Mouse (Mus musculus): ENCODE results near the gene Ptpn7. TPM values are rescaled to one million over a fixed set of nuclear protein-coding genes. Genes with fewer than 3 reads are reported as not detected.
"Not testable (repeated sequence)": the region's sequence is repeated elsewhere in the genome, so short reads cannot be mapped to it uniquely, and the experiment has no call there.

Gene Ptpn7
- total and polyA plus RNA-seq, 2 experiments from 2014 or later: 0.10 to 0.11 TPM

GRCm38 (mm10) chr1:135186427-135186826 is 53.9 kb downstream of the Ptpn7 start:
- 21% methylated on average over 8 of the region's 8 CpGs for WGBS
- no peak overlapping the region for H3K4me2 ChIP-seq (ENCODE audit: low read depth, low read length)
- no peak for TF ChIP-seq CTCF (IDR thresholded peaks at IDR 0.05; ENCODE audit: low read depth)
- peak; percentile 55; the same call in 1 of the 2 replicates for ATAC-seq
- H3K9ac ChIP-seq (replicated peaks; ENCODE audit: low read length): no peak overlapping the region
- no peaks in the 10 kb centered on the region for H3K9me3 ChIP-seq (ENCODE audit: low read length)
- H3K4me1 ChIP-seq (ENCODE audit: insufficient read depth, low read length): peaks cover 3% of the 10 kb centered on the region; the same call in 1 of the 2 replicates
- no peak overlapping the region for H3K27ac ChIP-seq
- H3K36me3 ChIP-seq (ENCODE audit: insufficient read depth, low read length): no peaks in the 10 kb centered on the region
- peak; percentile 20 for DNase-seq (ENCODE audit: low spot score)
- H3K4me3 ChIP-seq (ENCODE audit: low read length): no peak overlapping the region
- H3K27me3 ChIP-seq (ENCODE audit: insufficient read depth, low read length): no peaks in the 10 kb centered on the region

GRCm38 (mm10) chr1:135187016-135187415 is 54.5 kb downstream of the Ptpn7 start:
- not testable (repeated sequence) for H3K27ac ChIP-seq; H3K27me3 ChIP-seq (ENCODE audit: insufficient read depth, low read length); H3K4me2 ChIP-seq (ENCODE audit: low read depth, low read length); DNase-seq (ENCODE audit: low spot score); H3K4me3 ChIP-seq (ENCODE audit: low read length); H3K9ac ChIP-seq (replicated peaks; ENCODE audit: low read length); H3K9me3 ChIP-seq (ENCODE audit: low read length); H3K36me3 ChIP-seq (ENCODE audit: insufficient read depth, low read length); ATAC-seq; H3K4me1 ChIP-seq (ENCODE audit: insufficient read depth, low read length)
- 28% methylated on average over 2 of the region's 2 CpGs for WGBS

DNA sequence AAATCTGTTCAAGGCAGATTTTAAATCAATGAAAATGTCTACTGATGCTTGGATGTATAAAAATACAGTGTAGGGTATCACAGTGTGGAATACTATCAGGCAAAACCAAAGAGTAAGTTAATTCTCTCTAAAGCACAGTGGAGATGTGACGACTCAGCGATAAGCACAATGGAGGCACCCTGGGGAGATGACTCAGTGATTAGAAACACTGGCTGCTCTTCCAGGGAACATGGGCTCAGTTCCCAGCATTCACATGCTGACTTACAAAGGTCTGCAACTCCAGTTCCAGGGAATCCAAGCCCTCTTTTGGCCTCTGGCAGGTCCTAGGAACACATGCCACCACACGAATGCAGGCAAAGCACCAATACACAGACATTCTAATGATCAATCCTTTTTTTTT is 55.7 kb downstream of the Ptpn7 start:
- Histone ChIP-seq H3K9ac (replicated peaks; ENCODE audit: low read length) (no peak overlapping the region), H3K36me3 (ENCODE audit: insufficient read depth, low read length) (no peaks in the 10 kb centered on the region), H3K4me3 (ENCODE audit: low read length) (no peak overlapping the region), H3K9me3 (ENCODE audit: low read length) (no peaks in the 10 kb centered on the region), H3K27me3 (ENCODE audit: insufficient read depth, low read length) (no peaks in the 10 kb centered on the region), H3K4me2 (ENCODE audit: low read depth, low read length) (no peak overlapping the region), H3K27ac (no peak overlapping the region), H3K4me1 (ENCODE audit: insufficient read depth, low read length) (peaks cover 3% of the 10 kb centered on the region; the same call in 1 of the 2 replicates)
- 8% methylated on average over 3 of the region's 3 CpGs for WGBS
- DNase-seq (ENCODE audit: low spot score): peak; percentile 70
- no peak for TF ChIP-seq CTCF (IDR thresholded peaks at IDR 0.05; ENCODE audit: low read depth)
- ATAC-seq: no peak

- no peak for TF ChIP-seq CTCF (IDR thresholded peaks at IDR 0.05; ENCODE audit: low read depth)
- no peak overlapping the region for H3K27ac ChIP-seq
Measured at GRCm38 (mm10) chr1:135189186-135189585, 56.7 kb downstream of the Ptpn7 start.

GRCm38 (mm10) chr1:135194335-135194734 is 61.8 kb downstream of the Ptpn7 start:
- not testable (repeated sequence) for H3K9me3 ChIP-seq (ENCODE audit: low read length); H3K36me3 ChIP-seq (ENCODE audit: insufficient read depth, low read length); H3K27ac ChIP-seq; H3K4me2 ChIP-seq (ENCODE audit: low read depth, low read length); H3K4me1 ChIP-seq (ENCODE audit: insufficient read depth, low read length); DNase-seq (ENCODE audit: low spot score); H3K9ac ChIP-seq (replicated peaks; ENCODE audit: low read length); H3K27me3 ChIP-seq (ENCODE audit: insufficient read depth, low read length); H3K4me3 ChIP-seq (ENCODE audit: low read length); ATAC-seq
- 53% methylated on average over 5 of the region's 5 CpGs for WGBS

More at GRCm38 (mm10) chr1:135189186-135189585, 56.7 kb downstream of the Ptpn7 start:
- H3K9ac ChIP-seq (replicated peaks; ENCODE audit: low read length): no peak overlapping the region
- no peaks in the 10 kb centered on the region for H3K27me3 ChIP-seq (ENCODE audit: insufficient read depth, low read length)
- no peak overlapping the region for H3K4me2 ChIP-seq (ENCODE audit: low read depth, low read length)
- H3K4me1 ChIP-seq (ENCODE audit: insufficient read depth, low read length): peaks cover 3% of the 10 kb centered on the region; the same call in 1 of the 2 replicates
- H3K9me3 ChIP-seq (ENCODE audit: low read length): no peaks in the 10 kb centered on the region
- ATAC-seq (no peak), DNase-seq (ENCODE audit: low spot score) (no peak)
- no peak overlapping the region for H3K4me3 ChIP-seq (ENCODE audit: low read length)
- 88% methylated on average over 4 of the region's 4 CpGs for WGBS
- H3K36me3 ChIP-seq (ENCODE audit: insufficient read depth, low read length): no peaks in the 10 kb centered on the region

Other genes starting within 250 kb of the Ptpn7 start
- gene Ppp1r12b, start 176.8 kb upstream of the Ptpn7 start, total RNA-seq (2014; rRNA removed): 26.6 and 36.6 TPM in 2 replicates
- 12.5 and 12.9 TPM in 2 replicates for gene Ppp1r12b, start 176.8 kb upstream of the Ptpn7 start, polyA plus RNA-seq (2015; fragmentation: Nextera tagmentation; extraction: Ambion mirVana)
- gene Ube2t, start 170.1 kb upstream of the Ptpn7 start, total RNA-seq (2014; rRNA removed): 4.5 and 5.3 TPM in 2 replicates
- gene Ube2t, start 170.1 kb upstream of the Ptpn7 start, polyA plus RNA-seq (2015; fragmentation: Nextera tagmentation; extraction: Ambion mirVana): 9.7 and 10.2 TPM in 2 replicates
- gene Lgr6, start 27.4 kb upstream of the Ptpn7 start, total RNA-seq (2014; rRNA removed): 4.6 and 5.0 TPM in 2 replicates
- gene Lgr6, start 27.4 kb upstream of the Ptpn7 start, polyA plus RNA-seq (2015; fragmentation: Nextera tagmentation; extraction: Ambion mirVana): 2.7 and 3.1 TPM in 2 replicates
- 251 and 277 TPM in 2 replicates for gene Arl8a, start 14.1 kb downstream of the Ptpn7 start, total RNA-seq (2014; rRNA removed)
- 329 and 369 TPM in 2 replicates for gene Arl8a, start 14.1 kb downstream of the Ptpn7 start, polyA plus RNA-seq (2015; fragmentation: Nextera tagmentation; extraction: Ambion mirVana)
- 42.6 and 66.3 TPM in 2 replicates for gene Gpr37l1, start 35.0 kb downstream of the Ptpn7 start, total RNA-seq (2014; rRNA removed)
- 24.9 and 32.1 TPM in 2 replicates for gene Gpr37l1, start 35.0 kb downstream of the Ptpn7 start, polyA plus RNA-seq (2015; fragmentation: Nextera tagmentation; extraction: Ambion mirVana)
- 0.10 TPM in 1 of 2 replicates, not detected in the other for gene Elf3, start 125.9 kb downstream of the Ptpn7 start, total RNA-seq (2014; rRNA removed)
- gene Elf3, start 125.9 kb downstream of the Ptpn7 start, polyA plus RNA-seq (2015; fragmentation: Nextera tagmentation; extraction: Ambion mirVana): 0.42 and 0.54 TPM in 2 replicates
- gene Rnpep, start 151.4 kb downstream of the Ptpn7 start, total RNA-seq (2014; rRNA removed): 61.4 and 97.9 TPM in 2 replicates
- 50.5 and 53.8 TPM in 2 replicates for gene Rnpep, start 151.4 kb downstream of the Ptpn7 start, polyA plus RNA-seq (2015; fragmentation: Nextera tagmentation; extraction: Ambion mirVana)
- gene Timm17a, start 181.1 kb downstream of the Ptpn7 start, total RNA-seq (2014; rRNA removed): 13.5 and 45.2 TPM in 2 replicates
- gene Timm17a, start 181.1 kb downstream of the Ptpn7 start, polyA plus RNA-seq (2015; fragmentation: Nextera tagmentation; extraction: Ambion mirVana): 201 and 205 TPM in 2 replicates
- gene Lmod1, start 192.1 kb downstream of the Ptpn7 start, total RNA-seq (2014; rRNA removed): 0.47 TPM in 1 of 2 replicates, not detected in the other
- 0.24 and 0.38 TPM in 2 replicates for gene Lmod1, start 192.1 kb downstream of the Ptpn7 start, polyA plus RNA-seq (2015; fragmentation: Nextera tagmentation; extraction: Ambion mirVana)
- 158 and 165 TPM in 2 replicates for gene Shisa4, start 242.5 kb downstream of the Ptpn7 start, total RNA-seq (2014; rRNA removed)
- gene Shisa4, start 242.5 kb downstream of the Ptpn7 start, polyA plus RNA-seq (2015; fragmentation: Nextera tagmentation; extraction: Ambion mirVana): 160 and 161 TPM in 2 replicates